Comparison of ENCODE assay signal across 10 mouse cellular contexts in genomic region chr7:99813394-99813793, GRCm38 (mm10). TPM values are rescaled to one million over a fixed set of nuclear protein-coding genes. Genes with fewer than 3 reads are reported as not detected.
A peak's percentile ranks its signal among the peaks of the same experiment; 100 is the strongest.
DNase-seq lines count a peak whose midpoint lies in the region; ATAC-seq and TF ChIP-seq lines count a peak whose summit lies in the region.
"Had no signal": no experiment of that assay in that cellular context is flagged by ENCODE, and none has a peak within 500 bp of the region (broad histone marks: within the 10 kb centered on the region; RNA-seq: fewer than 3 reads in every experiment).

No protein-coding gene starts in this region.

- no peak overlapping the region for H3K4me3 ChIP-seq in kidney, adult 2 months (ENCODE audit: insufficient read depth, low read depth, low read length)
- H3K4me3 ChIP-seq in kidney, embryonic 14.5 days (ENCODE audit: low read length): no peak overlapping the region
- H3K4me3 ChIP-seq in ES-Bruce4 (ENCODE audit: low read depth, low read length): no peak overlapping the region
- no peak overlapping the region for H3K4me3 ChIP-seq in kidney, postnatal 0 days (replicated peaks; ENCODE audit: low read depth, low read length)
- H3K4me3 ChIP-seq: embryonic facial prominence, embryonic 12.5 days had no signal

- DNase-seq in kidney, adult 2 months: peak; percentile 48
- DNase-seq in adrenal gland, postnatal 14 days: peak; percentile 52
- no peak for DNase-seq in kidney, postnatal 0 days (ENCODE audit: low spot score)
- DNase-seq in splenic B cell, adult 2 months (ENCODE audit: low read depth, low spot score): peak; percentile 64
- DNase-seq in MN1 (ENCODE audit: low spot score): no peak
- DNase-seq in left cerebral cortex, postnatal 14 days (ENCODE audit: low spot score in 2 of 2): no peak

- no peak for TF ChIP-seq EP300 in ES-Bruce4 (IDR thresholded peaks at IDR 0.05; ENCODE audit: insufficient read depth, low read depth, low read length)

- no peaks in the 10 kb centered on the region for H3K9me3 ChIP-seq in kidney, embryonic 14.5 days (ENCODE audit: control insufficient read depth, low read length)
- H3K9me3 ChIP-seq in ES-Bruce4 (replicated peaks; ENCODE audit: control insufficient read depth, insufficient read depth, low read length, poor library complexity, severe bottlenecking): no peaks in the 10 kb centered on the region
- H3K9me3 ChIP-seq in kidney, postnatal 0 days (replicated peaks; ENCODE audit: low read length): no peaks in the 10 kb centered on the region
- H3K9me3 ChIP-seq: embryonic facial prominence, embryonic 12.5 days had no signal

- no peak overlapping the region for H3K27ac ChIP-seq in kidney, adult 2 months (ENCODE audit: insufficient read depth, low read depth, low read length)
- no peak overlapping the region for H3K27ac ChIP-seq in kidney, embryonic 14.5 days (ENCODE audit: low read depth, low read length)
- no peak overlapping the region for H3K27ac ChIP-seq in ES-Bruce4 (ENCODE audit: insufficient read depth, low read length)
- H3K27ac ChIP-seq in kidney, postnatal 0 days: no peak overlapping the region
- H3K27ac ChIP-seq: embryonic facial prominence, embryonic 12.5 days had no signal

- ATAC-seq in kidney, embryonic 14.5 days (ENCODE audit: low FRiP score, low TSS enrichment): no peak
- no peak for ATAC-seq in kidney, postnatal 0 days (replicated peaks; ENCODE audit: low FRiP score, low read depth)

- TF ChIP-seq CTCF in kidney, adult 2 months (conservative IDR thresholded peaks at IDR 0.05; ENCODE audit: insufficient read depth, insufficient read length, low read depth, low read length): peak; percentile 78
- TF ChIP-seq CTCF in ES-Bruce4 (IDR thresholded peaks at IDR 0.05; ENCODE audit: low read depth, low read length): peak; percentile 59
- peak; percentile 67 for TF ChIP-seq CTCF in kidney, postnatal 0 days (IDR thresholded peaks at IDR 0.05; ENCODE audit: low read depth)

- no peaks in the 10 kb centered on the region for H3K36me3 ChIP-seq in kidney, adult 2 months (ENCODE audit: control insufficient read depth, insufficient read depth, low read length)
- H3K36me3 ChIP-seq in kidney, embryonic 14.5 days (ENCODE audit: control insufficient read depth, insufficient read depth, low read length): peaks cover 5% of the 10 kb centered on the region; the same call in 1 of the 2 replicates
- H3K36me3 ChIP-seq in ES-Bruce4 (ENCODE audit: control insufficient read depth, insufficient read depth, low read length, poor library complexity, severe bottlenecking): no peaks in the 10 kb centered on the region
- H3K36me3 ChIP-seq in kidney, postnatal 0 days (ENCODE audit: insufficient read depth, low read length): no peaks in the 10 kb centered on the region
- no peaks in the 10 kb centered on the region for H3K36me3 ChIP-seq in splenic B cell, adult 2 months (ENCODE audit: control insufficient read depth, insufficient read depth, low read length, poor library complexity, severe bottlenecking)

- H3K4me2 ChIP-seq in kidney, embryonic 14.5 days (replicated peaks; ENCODE audit: low read depth, low read length): no peak overlapping the region
- H3K4me2 ChIP-seq in kidney, postnatal 0 days (ENCODE audit: low read length): no peak overlapping the region
- H3K4me2 ChIP-seq: embryonic facial prominence, embryonic 12.5 days had no signal

- no peak for TF ChIP-seq POLR2A in kidney, adult 2 months (IDR thresholded peaks at IDR 0.05; ENCODE audit: low read depth, low read length)
- TF ChIP-seq POLR2A in ES-Bruce4 (IDR thresholded peaks at IDR 0.05; ENCODE audit: insufficient read depth, low read length): no peak

- intact Hi-C loops in left cerebral cortex, postnatal 14 days (cut with DNase I): loop anchor here (2.0 kb wide), 1 partner anchor 63 kb away; no protein-coding TSS in a partner anchor

- no peaks in the 10 kb centered on the region for H3K27me3 ChIP-seq in kidney, adult 2 months (replicated peaks; ENCODE audit: control insufficient read depth, insufficient read depth, low read length)
- no peaks in the 10 kb centered on the region for H3K27me3 ChIP-seq in kidney, embryonic 14.5 days (ENCODE audit: control insufficient read depth, insufficient read depth, low read length)
- H3K27me3 ChIP-seq in ES-Bruce4 (ENCODE audit: control insufficient read depth, insufficient read depth, low read length, poor library complexity, severe bottlenecking): no peaks in the 10 kb centered on the region
- H3K27me3 ChIP-seq in kidney, postnatal 0 days (ENCODE audit: insufficient read depth, low read length): no peaks in the 10 kb centered on the region
- peaks cover 1% of the 10 kb centered on the region; the same call in 1 of the 2 replicates for H3K27me3 ChIP-seq in splenic B cell, adult 2 months (ENCODE audit: control insufficient read depth, insufficient read depth, low read length, poor library complexity, severe bottlenecking)
- H3K27me3 ChIP-seq: embryonic facial prominence, embryonic 12.5 days had no signal

- 92% methylated on average over 11 of the region's 11 CpGs for WGBS in kidney, adult 2 months
- WGBS in kidney, embryonic 14.5 days: 92% methylated on average over 11 of the region's 11 CpGs
- WGBS in kidney, postnatal 0 days: 90% methylated on average over 11 of the region's 11 CpGs

- no peaks in the 10 kb centered on the region for H3K4me1 ChIP-seq in kidney, adult 2 months (ENCODE audit: control insufficient read depth, insufficient read depth, low read length)
- no peaks in the 10 kb centered on the region for H3K4me1 ChIP-seq in kidney, embryonic 14.5 days (ENCODE audit: control insufficient read depth, insufficient read depth, low read length)
- no peaks in the 10 kb centered on the region for H3K4me1 ChIP-seq in ES-Bruce4 (ENCODE audit: control insufficient read depth, insufficient read depth, low read length)
- no peaks in the 10 kb centered on the region for H3K4me1 ChIP-seq in kidney, postnatal 0 days (replicated peaks; ENCODE audit: insufficient read depth, low read length)
- H3K4me1 ChIP-seq: embryonic facial prominence, embryonic 12.5 days had no signal

- H3K9ac ChIP-seq in kidney, embryonic 14.5 days (ENCODE audit: low read depth, low read length): no peak overlapping the region
- H3K9ac ChIP-seq in ES-Bruce4 (ENCODE audit: low read depth, poor library complexity, severe bottlenecking): no peak overlapping the region
- H3K9ac ChIP-seq in kidney, postnatal 0 days (ENCODE audit: low read depth, low read length): no peak overlapping the region
- H3K9ac ChIP-seq: embryonic facial prominence, embryonic 12.5 days had no signal

RNA-seq across cellular contexts. Expression of gene Neu3, which starts 14.8 kb away (rescaled TPM):
- 1.9 and 2.2 TPM in 2 replicates for polyA plus RNA-seq in kidney, adult 2 months (2012; rRNA removed)
- 2.2 and 4.1 TPM in 2 replicates for polyA plus RNA-seq in kidney, embryonic 14.5 days (2014; fragmentation: Nextera tagmentation; extraction: Ambion mirVana)
- 4.0 and 5.0 TPM in 2 replicates for polyA plus RNA-seq in ES-Bruce4 (2011; ENCODE audit: insufficient read depth, insufficient read length, low read depth, missing spikeins)
- 2.6 and 3.3 TPM in 2 replicates for total RNA-seq in adrenal gland, postnatal 14 days (2021)
- polyA plus RNA-seq in kidney, postnatal 0 days (2015; fragmentation: Nextera tagmentation; extraction: Ambion mirVana): 2.5 and 2.6 TPM in 2 replicates
- total RNA-seq in left cerebral cortex, postnatal 14 days (2021): 1 to 10 TPM; 2.5 to 3.2 TPM

RNA-seq across cellular contexts. Expression of gene Xrra1, which starts 45.5 kb away (rescaled TPM):
- polyA plus RNA-seq in kidney, adult 2 months (2012; rRNA removed): 0.22 and 0.24 TPM in 2 replicates
- 0.43 and 0.47 TPM in 2 replicates for polyA plus RNA-seq in kidney, embryonic 14.5 days (2014; fragmentation: Nextera tagmentation; extraction: Ambion mirVana)
- polyA plus RNA-seq in ES-Bruce4 (2011; ENCODE audit: insufficient read depth, insufficient read length, low read depth, missing spikeins): 0.87 TPM in 1 of 2 replicates, not detected in the other
- total RNA-seq in adrenal gland, postnatal 14 days (2021): 1.1 and 2.0 TPM in 2 replicates
- polyA plus RNA-seq in kidney, postnatal 0 days (2015; fragmentation: Nextera tagmentation; extraction: Ambion mirVana): 0.20 TPM in 2 replicates
- total RNA-seq in left cerebral cortex, postnatal 14 days (2021): under 1 TPM; 0.97 TPM

RNA-seq across cellular contexts. Expression of gene Spcs2, which starts 49.9 kb away (rescaled TPM):
- 26.8 and 39.7 TPM in 2 replicates for polyA plus RNA-seq in kidney, adult 2 months (2012; rRNA removed)
- 346 and 377 TPM in 2 replicates for polyA plus RNA-seq in kidney, embryonic 14.5 days (2014; fragmentation: Nextera tagmentation; extraction: Ambion mirVana)
- polyA plus RNA-seq in ES-Bruce4 (2011; ENCODE audit: insufficient read depth, insufficient read length, low read depth, missing spikeins): 98.6 and 104 TPM in 2 replicates
- total RNA-seq in adrenal gland, postnatal 14 days (2021): 129 and 145 TPM in 2 replicates
- polyA plus RNA-seq in kidney, postnatal 0 days (2015; fragmentation: Nextera tagmentation; extraction: Ambion mirVana): 340 and 344 TPM in 2 replicates
- 10 to 100 TPM; 81.7 to 94.3 TPM for total RNA-seq in left cerebral cortex, postnatal 14 days (2021)

RNA-seq across cellular contexts. Expression of gene Olfr521, which starts 50.1 kb away (rescaled TPM):
- not detected in 2 replicates for polyA plus RNA-seq in kidney, adult 2 months (2012; rRNA removed)
- polyA plus RNA-seq in kidney, embryonic 14.5 days (2014; fragmentation: Nextera tagmentation; extraction: Ambion mirVana): not detected in 2 replicates
- not detected in 2 replicates for polyA plus RNA-seq in ES-Bruce4 (2011; ENCODE audit: insufficient read depth, insufficient read length, low read depth, missing spikeins)
- not detected in 2 replicates for total RNA-seq in adrenal gland, postnatal 14 days (2021)
- polyA plus RNA-seq in kidney, postnatal 0 days (2015; fragmentation: Nextera tagmentation; extraction: Ambion mirVana): not detected in 2 replicates
- not detected for total RNA-seq in left cerebral cortex, postnatal 14 days (2021)
- polyA plus RNA-seq: embryonic facial prominence, embryonic 12.5 days; neural tube, embryonic 14.5 days had no signal

Comparison
In these comparisons a context has a peak if more than half of its experiments do, and no peak if none do; other contexts are left out.
1. DNase-seq: peak in kidney, adult 2 months (single experiment), adrenal gland, postnatal 14 days (single experiment) and splenic B cell, adult 2 months (single experiment); none in kidney, postnatal 0 days (single experiment), MN1 (single experiment) and left cerebral cortex, postnatal 14 days (0 of 2).
2. Peak in every context shown above with its lines, with median percentiles within 50 percentile points of each other: CTCF ChIP-seq.